Mouse (Mus musculus) forebrain, embryonic 10.5 days (tissue): Measurements from ENCODE around the gene Samd10. TPM values are rescaled to one million over a fixed set of nuclear protein-coding genes. Genes with fewer than 3 reads are reported as not detected.

ENCODE experiments used
- DNase-seq: peaks from one replicate; pipeline ENCODE4 v3.0.0-alpha.2; 2017; ENCODE audit warnings: low spot score; ENCODE audit errors: extremely low spot score
- H3K27ac ChIP-seq: fragments of 300-500 bp; sonication (generic); 2 replicates; pipeline ENCODE4 v1.5.1; 2016; ENCODE audit warnings: mild to moderate bottlenecking
- H3K27me3 ChIP-seq: fragments of 300-500 bp; sonication (generic); 2 replicates; pipeline ENCODE4 v1.6.1; 2016; ENCODE audit warnings: mild to moderate bottlenecking; ENCODE audit not compliant: poor library complexity, severe bottlenecking
- H3K36me3 ChIP-seq: fragments of 300-500 bp; sonication (generic); replicated peaks from 2 replicates; pipeline ENCODE4 v1.6.1; 2016; ENCODE audit warnings: mild to moderate bottlenecking, moderate library complexity
- H3K4me1 ChIP-seq: fragments of 300-500 bp; sonication (generic); 2 replicates; pipeline ENCODE4 v1.6.1; 2016
- H3K4me3 ChIP-seq: fragments of 300-500 bp; sonication (generic); 2 replicates; pipeline ENCODE4 v1.5.1; 2016; ENCODE audit warnings: mild to moderate bottlenecking, moderate library complexity
- H3K9me3 ChIP-seq: fragments of 300-500 bp; sonication (generic); 2 replicates; pipeline ENCODE4 v1.6.1; 2016; ENCODE audit warnings: mild to moderate bottlenecking, moderate library complexity
- WGBS: fragments of 180-500 bp; shearing (Covaris S2); methylation state at CpG from one replicate; pipeline ENCODE4 v1.1.7; 2016; 5-methylcytosine and 5-hydroxymethylcytosine counted together
- microRNA-seq: library from miRNA; unstranded; fragments of <30 nt; microRNA quantifications from one replicate; pipeline ENCODE4, GENCODE M21; 2017
- polyA plus RNA-seq: library from polyadenylated mRNA; unstranded; fragments of >200 nt; fragmentation: Nextera tagmentation; extraction: Ambion mirVana; gene quantifications from 2 replicates; pipeline ENCODE4 v1.2.1, GENCODE M21; 2016

The Samd10 gene
- polyA plus RNA-seq, 1 experiment from 2014 or later = 31.6 TPM

GRCm38 (mm10) chr2:181569856-181570255, 29.2 kb downstream of the Samd10 start:
- DNase-seq = no peak
- H3K4me3 ChIP-seq = no peak overlapping the region
- no peaks in the 10 kb centered on the region for H3K27me3 ChIP-seq
- peaks cover 17% of the 10 kb centered on the region for H3K36me3 ChIP-seq
- no peaks in the 10 kb centered on the region for H3K9me3 ChIP-seq
- 92% methylated on average over 10 of the region's 10 CpGs for WGBS
- H3K27ac ChIP-seq = no peak overlapping the region
- H3K4me1 ChIP-seq = peaks cover 3% of the 10 kb centered on the region; the same call in 1 of the 2 replicates

- no peaks in the 10 kb centered on the region for H3K27me3 ChIP-seq
- H3K4me1 ChIP-seq = peaks cover 3% of the 10 kb centered on the region; the same call in 1 of the 2 replicates
- H3K9me3 ChIP-seq = no peaks in the 10 kb centered on the region
- 84% methylated on average over 7 of the region's 7 CpGs for WGBS
- peaks cover 7% of the 10 kb centered on the region for H3K36me3 ChIP-seq
- no peak overlapping the region for H3K27ac ChIP-seq
- DNase-seq = peak; percentile 37
- no peak overlapping the region for H3K4me3 ChIP-seq
Observed at GRCm38 (mm10) chr2:181568272-181569008, 30.6 kb downstream of the Samd10 start.

GRCm38 (mm10) chr2:181567338-181567737, 31.7 kb downstream of the Samd10 start:
- Histone ChIP-seq H3K36me3 (no peaks in the 10 kb centered on the region; the same call in 1 of the 2 replicates), H3K4me1 (peaks cover 3% of the 10 kb centered on the region; the same call in 1 of the 2 replicates), H3K4me3 (no peak overlapping the region), H3K27ac (no peak overlapping the region), H3K27me3 (no peaks in the 10 kb centered on the region), H3K9me3 (no peaks in the 10 kb centered on the region)
- no peak for DNase-seq
- WGBS = 85% methylated on average over 3 of the region's 3 CpGs

GRCm38 (mm10) chr2:181553772-181554171, 45.2 kb downstream of the Samd10 start:
- no peak for DNase-seq
- H3K4me3 ChIP-seq = no peak overlapping the region
- H3K27me3 ChIP-seq = no peaks in the 10 kb centered on the region
- no peak overlapping the region for H3K27ac ChIP-seq
- peaks cover 61% of the 10 kb centered on the region for H3K36me3 ChIP-seq
- H3K4me1 ChIP-seq = no peaks in the 10 kb centered on the region
- no peaks in the 10 kb centered on the region for H3K9me3 ChIP-seq

- Histone ChIP-seq H3K27ac (no peak overlapping the region), H3K27me3 (no peaks in the 10 kb centered on the region), H3K4me3 (no peak overlapping the region), H3K4me1 (no peaks in the 10 kb centered on the region), H3K36me3 (peaks cover 90% of the 10 kb centered on the region), H3K9me3 (no peaks in the 10 kb centered on the region)
- no peak for DNase-seq
- 96% methylated on average over 2 of the region's 2 CpGs for WGBS
Observed at GRCm38 (mm10) chr2:181550233-181550632, 48.8 kb downstream of the Samd10 start.

- H3K4me3 ChIP-seq = no peak overlapping the region
- no peaks in the 10 kb centered on the region for H3K27me3 ChIP-seq
- 93% methylated on average over 5 of the region's 5 CpGs for WGBS
- H3K36me3 ChIP-seq = peaks cover 81% of the 10 kb centered on the region
- H3K4me1 ChIP-seq = no peaks in the 10 kb centered on the region
- H3K27ac ChIP-seq = no peak overlapping the region
- H3K9me3 ChIP-seq = no peaks in the 10 kb centered on the region
- no peak for DNase-seq
Observed at GRCm38 (mm10) chr2:181548682-181549081, 50.3 kb downstream of the Samd10 start.

GRCm38 (mm10) chr2:181548227-181548626, 50.8 kb downstream of the Samd10 start:
- DNase-seq = no peak
- 85% methylated on average over 1 of the region's 1 CpGs for WGBS
- H3K36me3 ChIP-seq = peaks cover 76% of the 10 kb centered on the region
- H3K9me3 ChIP-seq = no peaks in the 10 kb centered on the region
- no peaks in the 10 kb centered on the region for H3K27me3 ChIP-seq
- no peak overlapping the region for H3K4me3 ChIP-seq
- no peaks in the 10 kb centered on the region for H3K4me1 ChIP-seq
- H3K27ac ChIP-seq = no peak overlapping the region

- no peaks in the 10 kb centered on the region for H3K4me1 ChIP-seq
- H3K4me3 ChIP-seq = no peak overlapping the region
- no peak overlapping the region for H3K27ac ChIP-seq
- peaks cover 60% of the 10 kb centered on the region for H3K36me3 ChIP-seq
- DNase-seq = no peak
- H3K9me3 ChIP-seq = no peaks in the 10 kb centered on the region
- H3K27me3 ChIP-seq = no peaks in the 10 kb centered on the region
- 95% methylated on average over 7 of the region's 7 CpGs for WGBS
Observed at GRCm38 (mm10) chr2:181546142-181546541, 52.9 kb downstream of the Samd10 start.

Small RNA genes within 50 kb of the gene (microRNA-seq; reads per million reads assigned to microRNA genes)
- gene Mir7006 = not detected

Other genes starting within 250 kb of the Samd10 start
- gene Zgpat, start 234.3 kb downstream of the Samd10 start, polyA plus RNA-seq = 43.7 and 47.4 TPM in 2 replicates
- gene Arfrp1, start 233.8 kb downstream of the Samd10 start, polyA plus RNA-seq = 80.0 and 84.5 TPM in 2 replicates
- 29.8 TPM in 2 replicates for gene Lime1, start 219.1 kb downstream of the Samd10 start, polyA plus RNA-seq
- 17.5 and 18.3 TPM in 2 replicates for gene Zbtb46, start 139.8 kb downstream of the Samd10 start, polyA plus RNA-seq
- gene Abhd16b, start 106.0 kb downstream of the Samd10 start, polyA plus RNA-seq = 0.25 TPM in 1 of 2 replicates, not detected in the other
- gene Tpd52l2, start 102.1 kb downstream of the Samd10 start, polyA plus RNA-seq = 151 and 158 TPM in 2 replicates
- 92.3 and 92.4 TPM in 2 replicates for gene Dnajc5, start 78.7 kb downstream of the Samd10 start, polyA plus RNA-seq
- 40.7 and 41.3 TPM in 2 replicates for gene Uckl1, start 14.3 kb downstream of the Samd10 start, polyA plus RNA-seq
- gene Prpf6, start 7.3 kb downstream of the Samd10 start, polyA plus RNA-seq = 78.5 and 86.9 TPM in 2 replicates
- gene Zfp512b, start 6.4 kb downstream of the Samd10 start, polyA plus RNA-seq = 42.2 and 44.0 TPM in 2 replicates
- 0.21 and 0.26 TPM in 2 replicates for gene Gm29797, start 57.8 kb upstream of the Samd10 start, polyA plus RNA-seq
- 19.7 and 21.2 TPM in 2 replicates for gene Sox18, start 72.4 kb upstream of the Samd10 start, polyA plus RNA-seq
- gene Tcea2, start 81.1 kb upstream of the Samd10 start, polyA plus RNA-seq = 17.0 and 18.7 TPM in 2 replicates
- gene Rgs19, start 94.8 kb upstream of the Samd10 start, polyA plus RNA-seq = 75.0 and 81.6 TPM in 2 replicates
- not detected in 2 replicates for gene Lkaaear1, start 99.2 kb upstream of the Samd10 start, polyA plus RNA-seq
- 4.5 and 5.2 TPM in 2 replicates for gene Oprl1, start 115.8 kb upstream of the Samd10 start, polyA plus RNA-seq
- gene Myt1, start 164.1 kb upstream of the Samd10 start, polyA plus RNA-seq = 9.5 and 11.5 TPM in 2 replicates
- gene Pcmtd2, start 238.6 kb upstream of the Samd10 start, polyA plus RNA-seq = 21.6 and 22.1 TPM in 2 replicates